Comparison of ENCODE assay signal across 23 mouse cellular contexts in genomic region chr14:8034561-8034960, GRCm38 (mm10). TPM values are rescaled to one million over a fixed set of nuclear protein-coding genes. Genes with fewer than 3 reads are reported as not detected.
"Had no signal": no experiment of that assay in that cellular context is flagged by ENCODE, and none has a peak within 500 bp of the region (broad histone marks: within the 10 kb centered on the region; RNA-seq: fewer than 3 reads in every experiment).

No protein-coding gene starts in this region.

- DNase-seq: lung, adult 18-20 months; lung, embryonic 14.5 days; lung, postnatal 10 days; lung, postnatal 4 days; midbrain, embryonic 14.5 days; retina, postnatal 1 day; right cerebral cortex, adult 18-20 months; right cerebral cortex, postnatal 25 days; right cerebral cortex, postnatal 4 days; spleen, adult 18-20 months; thymus, adult 2 months; thymus, postnatal 25 days; thymus, postnatal 4 days had no signal

- H3K36me3 ChIP-seq: midbrain, embryonic 10.5 days; midbrain, embryonic 12.5 days; neural tube, embryonic 13.5 days; neural tube, embryonic 15.5 days; stomach, embryonic 15.5 days had no signal

- H3K4me3 ChIP-seq: midbrain, embryonic 10.5 days; midbrain, embryonic 12.5 days; myocyte; neural tube, embryonic 13.5 days; neural tube, embryonic 15.5 days; stomach, embryonic 15.5 days had no signal

- H3K4me1 ChIP-seq: neural tube, embryonic 13.5 days; neural tube, embryonic 15.5 days; stomach, embryonic 15.5 days had no signal

- H3K9ac ChIP-seq: lung, embryonic 14.5 days; midbrain, embryonic 12.5 days; neural tube, embryonic 13.5 days; neural tube, embryonic 15.5 days; stomach, embryonic 15.5 days had no signal

- H3K9me3 ChIP-seq: midbrain, embryonic 10.5 days; midbrain, embryonic 12.5 days; neural tube, embryonic 13.5 days; neural tube, embryonic 15.5 days; stomach, embryonic 15.5 days had no signal

- H3K4me2 ChIP-seq: lung, embryonic 14.5 days; midbrain, embryonic 12.5 days; neural tube, embryonic 13.5 days; neural tube, embryonic 15.5 days; stomach, embryonic 15.5 days had no signal

- H3K27me3 ChIP-seq: midbrain, embryonic 12.5 days; neural tube, embryonic 13.5 days; neural tube, embryonic 15.5 days; stomach, embryonic 15.5 days had no signal

- H3K27ac ChIP-seq: midbrain, embryonic 10.5 days; midbrain, embryonic 12.5 days; neural tube, embryonic 13.5 days; neural tube, embryonic 15.5 days; stomach, embryonic 15.5 days; stomach, postnatal 0 days had no signal

- ATAC-seq: midbrain, embryonic 16.5 days had no signal

RNA-seq across cellular contexts. Expression of gene Dnase1l3, which starts 40.2 kb away (rescaled TPM):
- total RNA-seq: megakaryocyte-erythroid progenitor cell, adult 5-6 weeks had no signal
- polyA plus RNA-seq: midbrain, embryonic 10.5 days; neural tube, embryonic 11.5 days had no signal
